Mouse (Mus musculus): ENCODE measurements around the gene Atg7.
"Not testable (repeated sequence)": the region's sequence is repeated elsewhere in the genome, so short reads cannot be mapped to it uniquely, and the experiment has no call there.

Gene Atg7

GRCm38 (mm10) chr6:114882212-114882611 lies 239.3 kb downstream of the Atg7 start:
- no peak for DNase-seq (ENCODE audit: low read depth)

- DNase-seq (ENCODE audit: low read depth): no peak
Measured at GRCm38 (mm10) chr6:114882675-114883074, 239.8 kb downstream of the Atg7 start.

- DNase-seq (ENCODE audit: low read depth): peak; percentile 54
Measured at GRCm38 (mm10) chr6:114883261-114883740, 240.4 kb downstream of the Atg7 start.

- DNase-seq (ENCODE audit: low read depth): no peak
Measured at GRCm38 (mm10) chr6:114885129-114885528, 242.2 kb downstream of the Atg7 start.

- DNase-seq (ENCODE audit: low read depth): no peak
Measured at GRCm38 (mm10) chr6:114886012-114886411, 243.1 kb downstream of the Atg7 start.

GRCm38 (mm10) chr6:114886504-114887361 lies 243.8 kb downstream of the Atg7 start:
- DNase-seq (ENCODE audit: low read depth): no peak

- no peak for DNase-seq (ENCODE audit: low read depth)
Measured at GRCm38 (mm10) chr6:114888922-114889321, 246.0 kb downstream of the Atg7 start.

GRCm38 (mm10) chr6:114889971-114890370 lies 247.1 kb downstream of the Atg7 start:
- DNase-seq (ENCODE audit: low read depth): not testable (repeated sequence)

- no peak for DNase-seq (ENCODE audit: low read depth)
Measured at GRCm38 (mm10) chr6:114890411-114891115, 247.7 kb downstream of the Atg7 start.

GRCm38 (mm10) chr6:114891272-114891671 lies 248.4 kb downstream of the Atg7 start:
- DNase-seq (ENCODE audit: low read depth): peak; percentile 24

GRCm38 (mm10) chr6:114891771-114892170 lies 248.9 kb downstream of the Atg7 start:
- DNase-seq (ENCODE audit: low read depth): peak; percentile 32

GRCm38 (mm10) chr6:114892363-114892762 lies 249.5 kb downstream of the Atg7 start:
- peak; percentile 84 for DNase-seq (ENCODE audit: low read depth)

- DNase-seq (ENCODE audit: low read depth): peak; percentile 96
Measured at GRCm38 (mm10) chr6:114893427-114894209, 250.7 kb downstream of the Atg7 start.

- peak; percentile 81 for DNase-seq (ENCODE audit: low read depth)
Measured at GRCm38 (mm10) chr6:114894548-114895106, 251.7 kb downstream of the Atg7 start.

GRCm38 (mm10) chr6:114895191-114895590 lies 252.3 kb downstream of the Atg7 start:
- peak; percentile 60 for DNase-seq (ENCODE audit: low read depth)

- DNase-seq (ENCODE audit: low read depth): no peak
Measured at GRCm38 (mm10) chr6:114896281-114896680, 253.4 kb downstream of the Atg7 start.

- peak; percentile 48 for DNase-seq (ENCODE audit: low read depth)
Measured at GRCm38 (mm10) chr6:114898949-114899348, 256.1 kb downstream of the Atg7 start.

- DNase-seq (ENCODE audit: low read depth): peak; percentile 79
Measured at GRCm38 (mm10) chr6:114899652-114900051, 256.8 kb downstream of the Atg7 start.

- DNase-seq (ENCODE audit: low read depth): no peak
Measured at GRCm38 (mm10) chr6:114900194-114900593, 257.3 kb downstream of the Atg7 start.

- DNase-seq (ENCODE audit: low read depth): peak; percentile 44
Measured at GRCm38 (mm10) chr6:114901321-114901824, 258.5 kb downstream of the Atg7 start.

- DNase-seq (ENCODE audit: low read depth): no peak
Measured at GRCm38 (mm10) chr6:114901921-114902320, 259.0 kb downstream of the Atg7 start.

- peak; percentile 71 for DNase-seq (ENCODE audit: low read depth)
Measured at GRCm38 (mm10) chr6:114904233-114904632, 261.3 kb downstream of the Atg7 start.
